Mouse (Mus musculus) megakaryocyte, embryonic 14.5 days (primary cell): ENCODE measurements at regions not wholly inside any gene's neighbourhood (a gene's known extent, or its start where the extent isn't known, plus 50 kb on each side); places are given as distances from the start of the nearest gene placed in this dataset.

Source experiments
- H3K27me3 ChIP-seq: replicated peaks from 2 replicates; pipeline ENCODE3; 2012; ENCODE audit warnings: inconsistent platforms
- H3K36me3 ChIP-seq: replicated peaks from 2 replicates; pipeline ENCODE3; 2012; ENCODE audit warnings: low read length, inconsistent platforms, mixed read lengths
- H3K4me1 ChIP-seq: 2 replicates; pipeline ENCODE4 v1.6.1; 2012; ENCODE audit warnings: inconsistent platforms
- H3K4me3 ChIP-seq: replicated peaks from 2 replicates; pipeline ENCODE3; 2012; ENCODE audit warnings: moderate library complexity, mild to moderate bottlenecking, inconsistent platforms
- H3K9me3 ChIP-seq: 2 replicates; pipeline ENCODE4 v1.6.1; 2012; ENCODE audit warnings: inconsistent platforms
- FLI1 ChIP-seq: IDR thresholded peaks from 2 replicates; pipeline ENCODE4 v1.6.1; 2012; ENCODE audit warnings: low read length, inconsistent platforms, mixed read lengths
- GATA1 ChIP-seq: IDR thresholded peaks from 3 replicates; pipeline ENCODE4 v1.6.1; 2012; ENCODE audit warnings: mixed read lengths, low read length, inconsistent platforms, borderline replicate concordance

DNA sequence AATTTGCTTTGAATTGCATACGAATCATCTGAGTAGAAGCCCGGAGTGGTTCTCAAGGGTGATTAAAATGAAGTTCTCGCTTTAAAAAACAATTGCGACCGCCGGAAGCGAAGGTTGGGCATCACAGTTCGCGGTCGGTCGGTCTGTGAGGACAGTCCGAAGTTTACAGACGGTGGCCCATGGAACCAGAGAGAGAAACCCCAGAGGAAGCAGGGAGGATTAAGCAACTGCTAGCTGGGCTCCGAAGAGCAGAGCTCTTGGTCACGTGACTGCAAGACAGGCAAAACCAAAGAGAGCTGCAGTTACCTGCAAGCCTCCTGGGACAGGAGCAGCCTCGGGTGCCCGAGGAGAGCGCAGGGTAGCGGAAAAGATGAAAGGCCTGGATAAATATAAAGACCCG is 1599.3 kb upstream of the Gulo start:
- TF ChIP-seq GATA1, result no peak
- no peak for TF ChIP-seq FLI1
- no peaks in the 10 kb centered on the region for H3K36me3 ChIP-seq

DNA sequence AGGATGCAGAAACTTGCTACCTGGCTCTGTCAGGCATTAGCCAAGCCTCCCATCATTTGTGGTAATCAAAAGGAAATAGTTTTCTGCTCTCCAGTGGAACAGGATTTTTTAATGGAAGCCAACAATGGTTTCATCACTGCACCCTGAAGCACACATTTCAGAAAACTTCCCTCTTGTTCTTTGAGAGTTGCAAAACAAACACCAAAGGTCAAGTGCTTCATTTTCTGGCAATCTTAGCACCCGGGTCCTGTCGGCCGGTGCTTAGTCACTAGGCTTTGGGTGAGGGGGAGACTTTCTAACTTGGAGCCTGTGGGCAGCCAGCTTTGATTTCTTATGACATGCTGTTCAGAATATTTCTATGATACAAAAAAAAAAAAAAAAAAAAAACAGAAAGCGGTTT is 1594.0 kb upstream of the Gulo start:
- H3K36me3 ChIP-seq, result no peaks in the 10 kb centered on the region
- H3K4me1 ChIP-seq, result peaks cover 1% of the 10 kb centered on the region; the same call in 1 of the 2 replicates
- no peak overlapping the region for H3K4me3 ChIP-seq
- no peaks in the 10 kb centered on the region for H3K9me3 ChIP-seq
- H3K27me3 ChIP-seq, result peaks cover 17% of the 10 kb centered on the region
- TF ChIP-seq GATA1, result no peak
- TF ChIP-seq FLI1, result no peak

More for the DNA sequence above, 1599.3 kb upstream of the Gulo start:
- peaks cover 24% of the 10 kb centered on the region for H3K4me1 ChIP-seq
- H3K27me3 ChIP-seq, result peaks cover 45% of the 10 kb centered on the region
- H3K9me3 ChIP-seq, result no peaks in the 10 kb centered on the region
- H3K4me3 ChIP-seq, result peak overlapping the region; percentile 71

DNA sequence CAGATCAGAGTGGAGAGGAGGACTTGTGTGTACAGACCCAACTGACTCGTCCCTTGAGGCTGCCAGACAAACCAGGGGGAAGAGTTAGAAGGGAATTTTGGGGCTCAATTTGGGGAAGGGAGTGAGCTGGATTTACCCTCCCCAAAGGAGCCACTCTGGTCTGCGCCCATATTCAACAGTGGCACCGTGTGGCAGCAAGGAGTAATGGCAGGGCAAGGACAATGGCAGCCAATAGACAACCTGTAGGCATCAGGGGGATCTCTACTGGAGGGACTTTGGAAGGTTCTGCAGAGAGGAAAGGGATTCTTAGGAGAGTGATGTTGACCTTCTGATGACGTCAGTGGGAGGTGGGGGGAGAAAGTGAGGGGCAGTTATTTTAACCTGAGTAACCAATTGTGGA is 1590.7 kb upstream of the Gulo start:
- TF ChIP-seq GATA1 (no peak), FLI1 (no peak)
- Histone ChIP-seq H3K4me3 (no peak overlapping the region), H3K4me1 (no peaks in the 10 kb centered on the region), H3K36me3 (no peaks in the 10 kb centered on the region), H3K9me3 (no peaks in the 10 kb centered on the region), H3K27me3 (peaks cover 6% of the 10 kb centered on the region)

DNA sequence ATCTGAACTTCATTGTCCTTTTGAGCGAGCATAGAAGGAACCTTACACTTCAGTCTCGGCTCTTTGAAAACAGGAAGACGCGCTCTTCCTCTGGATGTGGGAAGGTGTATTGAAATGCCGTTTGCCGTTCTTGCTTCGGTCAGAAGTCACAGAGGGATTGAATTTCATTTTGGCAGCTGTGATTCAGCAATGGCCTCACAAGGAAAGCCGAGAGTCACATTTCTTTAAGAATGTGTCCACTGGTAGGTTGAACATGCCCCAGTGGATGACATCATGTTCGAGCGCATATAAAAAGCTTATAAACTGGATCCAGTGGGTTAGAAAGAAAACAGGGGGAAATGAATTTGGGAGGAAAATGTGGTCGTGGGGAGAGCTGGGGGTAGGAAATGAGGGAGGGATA is 1579.6 kb upstream of the Gulo start:
- no peaks in the 10 kb centered on the region for H3K4me1 ChIP-seq
- TF ChIP-seq GATA1 (no peak), FLI1 (no peak)
- no peaks in the 10 kb centered on the region for H3K27me3 ChIP-seq
- H3K36me3 ChIP-seq, result no peaks in the 10 kb centered on the region
- no peak overlapping the region for H3K4me3 ChIP-seq
- peaks cover 5% of the 10 kb centered on the region for H3K9me3 ChIP-seq

DNA sequence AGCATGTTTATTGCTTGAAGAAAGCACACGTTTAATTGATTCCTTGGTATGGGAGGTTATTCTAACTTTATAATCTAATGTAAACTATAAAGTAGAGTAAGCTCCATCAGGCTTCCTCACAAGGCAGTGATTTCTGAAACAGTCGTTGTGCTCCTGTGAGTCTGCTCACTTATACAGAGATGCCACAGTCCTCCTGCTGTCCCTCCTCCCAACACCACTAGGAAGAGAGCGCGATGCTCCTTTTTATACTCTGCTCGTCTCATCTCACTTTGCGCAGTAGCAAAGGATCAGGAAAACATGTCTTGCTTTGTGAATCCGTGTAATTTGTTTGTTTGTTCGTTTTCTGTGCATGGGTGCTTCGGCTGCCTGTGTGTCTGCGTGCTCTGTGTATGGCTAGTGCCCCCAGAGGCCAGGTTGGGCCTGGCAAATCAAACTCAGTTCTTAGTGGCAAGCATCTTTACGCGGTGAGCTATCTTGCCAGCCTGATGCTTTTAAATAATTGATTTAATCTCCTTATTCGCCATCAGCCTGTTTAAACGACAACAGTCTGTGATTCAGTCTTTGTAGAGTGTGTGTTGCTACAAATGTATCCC is 1575.5 kb upstream of the Gulo start:
- H3K4me1 ChIP-seq, result no peaks in the 10 kb centered on the region
- no peak for TF ChIP-seq FLI1
- TF ChIP-seq GATA1, result no peak

DNA sequence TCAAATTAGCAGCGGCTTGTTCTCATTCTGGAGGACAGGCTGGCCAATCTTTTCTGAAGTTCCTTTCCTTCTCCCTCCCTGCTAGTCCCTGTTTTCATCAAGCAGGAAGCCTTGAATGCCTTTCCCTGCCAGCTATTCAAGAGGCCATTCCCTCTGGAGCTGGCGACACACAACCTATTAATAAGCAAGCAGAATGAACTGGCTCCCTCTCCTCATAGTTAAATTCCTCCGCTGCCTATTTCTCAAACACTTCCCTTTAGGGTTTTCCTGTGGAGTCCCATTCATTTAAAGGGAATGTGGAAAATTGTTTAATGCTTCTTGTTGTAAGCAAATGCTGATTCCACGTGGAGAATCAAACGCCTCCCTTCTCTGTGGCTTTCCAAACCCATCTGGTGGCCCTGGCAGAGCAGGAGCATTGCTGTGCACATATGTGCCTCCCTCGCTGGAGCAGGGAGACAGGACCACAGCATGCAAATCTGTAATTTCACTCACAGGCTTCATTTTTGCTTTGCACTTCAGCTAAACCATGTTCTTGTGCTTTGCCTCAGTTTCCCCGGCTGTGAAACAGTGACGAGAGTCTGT is 1573.3 kb upstream of the Gulo start:
- Histone ChIP-seq H3K27me3 (no peaks in the 10 kb centered on the region), H3K36me3 (no peaks in the 10 kb centered on the region), H3K4me3 (no peak overlapping the region), H3K4me1 (no peaks in the 10 kb centered on the region), H3K9me3 (peaks cover 11% of the 10 kb centered on the region)
- TF ChIP-seq GATA1, result no peak
- no peak for TF ChIP-seq FLI1

More for the DNA sequence above, 1575.5 kb upstream of the Gulo start:
- H3K4me3 ChIP-seq, result no peak overlapping the region
- H3K36me3 ChIP-seq, result no peaks in the 10 kb centered on the region
- no peaks in the 10 kb centered on the region for H3K27me3 ChIP-seq
- H3K9me3 ChIP-seq, result peaks cover 7% of the 10 kb centered on the region

DNA sequence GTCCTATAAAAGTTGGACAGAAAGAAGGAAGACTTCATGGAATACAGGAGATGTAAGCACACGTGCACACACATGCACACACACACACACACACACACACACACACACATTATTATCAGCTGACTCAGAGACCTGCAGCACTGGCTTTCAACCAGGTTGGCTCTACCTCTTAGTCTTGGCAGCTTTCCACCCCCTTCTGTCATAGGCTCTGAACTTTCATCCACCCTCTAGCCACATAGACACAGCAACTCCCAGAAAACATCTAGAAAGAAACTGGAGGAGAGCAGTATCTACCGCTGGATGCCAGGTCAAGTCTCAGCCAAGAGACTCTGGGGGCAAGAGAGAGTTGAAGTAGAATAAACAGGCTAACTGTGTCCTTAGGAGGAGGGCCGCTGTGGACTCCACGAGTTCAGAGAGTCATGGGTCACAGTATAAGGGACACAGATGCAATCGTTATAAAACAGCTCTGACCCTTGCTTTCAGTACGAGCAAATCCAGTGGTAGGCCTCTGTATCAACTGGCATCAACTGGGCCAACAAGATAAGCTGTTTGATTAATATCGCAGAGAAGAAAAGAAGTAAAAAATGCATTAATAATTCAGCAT is 1565.4 kb upstream of the Gulo start:
- H3K27me3 ChIP-seq, result no peaks in the 10 kb centered on the region
- TF ChIP-seq FLI1, result no peak
- H3K4me1 ChIP-seq, result no peaks in the 10 kb centered on the region
- no peak overlapping the region for H3K4me3 ChIP-seq
- H3K36me3 ChIP-seq, result no peaks in the 10 kb centered on the region
- peaks cover 7% of the 10 kb centered on the region for H3K9me3 ChIP-seq

DNA sequence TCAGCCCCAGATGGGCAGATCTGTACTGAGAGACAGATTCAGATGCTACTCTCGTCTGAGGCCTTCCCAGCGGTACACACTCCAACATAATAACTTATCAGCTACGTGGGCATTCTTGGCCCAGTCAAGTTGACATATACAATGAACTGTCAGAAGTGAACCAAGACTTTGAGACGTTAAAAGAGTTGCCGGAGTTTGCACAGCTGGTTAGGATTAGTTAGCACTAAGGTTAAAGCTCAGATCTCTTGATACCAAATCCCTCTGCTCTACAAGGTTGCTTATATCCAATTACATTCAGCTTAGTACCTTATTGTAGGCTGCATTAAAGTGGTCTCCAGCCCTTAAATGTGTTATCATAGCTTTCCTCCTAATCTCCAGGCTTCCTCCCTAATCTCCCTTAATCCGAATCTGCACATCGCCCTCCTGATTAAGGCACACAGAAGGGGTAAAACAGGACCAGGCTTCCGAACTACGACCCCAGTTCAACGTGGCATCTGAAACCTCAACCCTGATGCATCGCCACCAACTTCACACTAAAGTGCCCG is 1564.5 kb upstream of the Gulo start:
- TF ChIP-seq GATA1 (no peak), FLI1 (no peak)
- H3K27me3 ChIP-seq, result peaks cover 3% of the 10 kb centered on the region

DNA sequence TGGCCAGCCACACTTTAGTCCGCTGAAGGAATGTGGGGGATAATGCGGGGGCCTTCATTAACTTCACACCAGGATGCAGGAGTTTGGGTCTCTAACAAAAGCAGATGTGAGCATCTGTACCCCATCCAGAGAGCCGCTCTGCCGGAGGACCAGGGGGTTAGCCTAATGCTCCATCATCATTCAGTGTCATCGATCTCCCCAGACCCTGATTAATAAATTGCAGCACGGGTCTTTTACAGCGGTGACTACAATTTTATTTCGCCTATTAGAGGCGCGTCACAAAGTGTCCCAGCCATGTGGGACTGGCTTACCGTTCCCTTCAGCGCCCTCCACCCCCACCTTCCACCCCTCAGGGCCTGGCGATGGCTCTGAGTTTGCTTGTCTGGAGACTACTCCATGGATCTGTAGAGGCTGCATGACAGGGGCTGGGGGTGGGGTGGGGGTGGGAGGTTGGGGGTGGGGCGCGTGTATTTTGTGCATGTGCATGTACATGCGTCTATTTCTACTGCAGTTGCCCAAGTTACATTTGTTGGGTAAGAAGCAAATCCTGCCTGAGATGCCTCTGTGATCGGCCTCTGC is 1560.8 kb upstream of the Gulo start:
- H3K4me3 ChIP-seq, result no peak overlapping the region
- H3K9me3 ChIP-seq, result no peaks in the 10 kb centered on the region
- peaks cover 7% of the 10 kb centered on the region for H3K27me3 ChIP-seq
- TF ChIP-seq FLI1, result no peak
- no peak for TF ChIP-seq GATA1
- H3K36me3 ChIP-seq, result no peaks in the 10 kb centered on the region
- no peaks in the 10 kb centered on the region for H3K4me1 ChIP-seq

More for the DNA sequence above, 1564.5 kb upstream of the Gulo start:
- Histone ChIP-seq H3K4me3 (no peak overlapping the region), H3K36me3 (no peaks in the 10 kb centered on the region), H3K9me3 (no peaks in the 10 kb centered on the region), H3K4me1 (no peaks in the 10 kb centered on the region)
